ENCODE assay signal across 8 mouse cellular contexts in the genomic region with DNA sequence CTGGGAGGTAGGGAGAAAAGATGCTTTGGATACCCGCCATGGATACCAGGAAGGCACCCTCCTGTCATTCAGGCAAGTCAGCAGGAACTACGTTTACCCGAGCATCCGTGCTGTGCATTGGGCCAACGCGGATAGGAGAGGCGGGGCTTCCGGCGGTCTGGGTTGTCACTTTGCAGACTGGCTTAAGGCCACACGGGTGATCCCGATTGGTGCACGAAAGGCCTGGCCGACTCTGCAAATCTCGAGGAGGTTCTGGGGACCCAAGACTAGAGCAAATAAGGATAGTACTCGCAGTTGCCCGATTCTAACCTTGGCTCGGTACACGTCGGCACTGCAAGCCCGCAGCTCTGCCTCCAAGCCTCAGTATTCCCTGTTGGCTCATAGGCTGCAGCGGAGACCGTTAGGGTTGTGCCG. TPM values are rescaled to one million over a fixed set of nuclear protein-coding genes. Genes with fewer than 3 reads are reported as not detected.
DNase-seq lines count a peak whose midpoint lies in the region; ATAC-seq and TF ChIP-seq lines count a peak whose summit lies in the region.

A gene (plus strand): TSS at position 161 of the 414 bp plus-strand sequence.

- peak; percentile 95 for ATAC-seq in Patski
- ATAC-seq in lung, postnatal 0 days: peak; percentile 94

- peak within 1 kb of the TSS; percentile 75 for H3K9ac ChIP-seq in lung, postnatal 0 days (replicated peaks; ENCODE audit: low read depth)

- peaks cover 22% of the 10 kb centered on the region for H3K36me3 ChIP-seq in hindbrain, embryonic 10.5 days
- peaks cover 17% of the 10 kb centered on the region for H3K36me3 ChIP-seq in lung, postnatal 0 days (ENCODE audit: insufficient read depth, low read length)

- no peaks in the 10 kb centered on the region for H3K27me3 ChIP-seq in Patski
- H3K27me3 ChIP-seq in hindbrain, embryonic 10.5 days (ENCODE audit: insufficient read depth, poor library complexity, severe bottlenecking): no peaks in the 10 kb centered on the region
- no peaks in the 10 kb centered on the region for H3K27me3 ChIP-seq in lung, postnatal 0 days (replicated peaks; ENCODE audit: insufficient read depth, low read length)

- WGBS in hindbrain, embryonic 10.5 days: under 1% methylated on average over 23 of the region's 23 CpGs
- WGBS in lung, postnatal 0 days: 0% methylated on average over 23 of the region's 23 CpGs

- TF ChIP-seq EP300 in lung, postnatal 0 days (IDR thresholded peaks at IDR 0.05): no peak

- DNase-seq in Patski (ENCODE audit: low read depth, low spot score): peak; percentile 47
- peak; percentile 90 to 95 for DNase-seq in cerebellum, postnatal 10 days
- peak; percentile 93 to 94 for DNase-seq in frontal cortex, adult 2 months (ENCODE audit: extremely low spot score in 1 of 2, low spot score in 1 of 2)
- peak; percentile 89 for DNase-seq in hindbrain, embryonic 10.5 days (ENCODE audit: low spot score)
- peak; percentile 85 to 89 for DNase-seq in layer of hippocampus, postnatal 10 days (ENCODE audit: low spot score in 2 of 2)
- peak; percentile 92 for DNase-seq in lung, postnatal 0 days (ENCODE audit: low spot score)
- peak; percentile 72 for DNase-seq in ovary, postnatal 10 days (ENCODE audit: low spot score)
- peak; percentile 81 to 82 for DNase-seq in thymus, postnatal 10 days (ENCODE audit: low spot score in 2 of 2)

- peak within 1 kb of the TSS; percentile 98 for H3K4me2 ChIP-seq in lung, postnatal 0 days (replicated peaks; ENCODE audit: low read depth, low read length)

- peaks cover 31% of the 10 kb centered on the region for H3K4me1 ChIP-seq in hindbrain, embryonic 10.5 days (replicated peaks)
- H3K4me1 ChIP-seq in lung, postnatal 0 days (ENCODE audit: insufficient read depth, low read depth, low read length): peaks cover 8% of the 10 kb centered on the region; the same call in 1 of the 2 replicates

- H3K9me3 ChIP-seq in hindbrain, embryonic 10.5 days: no peaks in the 10 kb centered on the region
- no peaks in the 10 kb centered on the region for H3K9me3 ChIP-seq in lung, postnatal 0 days (ENCODE audit: low read length)

- peak within 1 kb of the TSS; percentile 90 for H3K4me3 ChIP-seq in hindbrain, embryonic 10.5 days
- H3K4me3 ChIP-seq in lung, postnatal 0 days (ENCODE audit: low read depth, low read length): peak within 1 kb of the TSS; percentile 82

- no peak for TF ChIP-seq CTCF in Patski (IDR thresholded peaks at IDR 0.05)
- no peak for TF ChIP-seq CTCF in lung, postnatal 0 days (IDR thresholded peaks at IDR 0.05)

- CTCF ChIA-PET in Patski (lab: Charles Lee): no interaction called here

- H3K27ac ChIP-seq in hindbrain, embryonic 10.5 days: peak within 1 kb of the TSS; percentile 95
- peak within 1 kb of the TSS; percentile 75 for H3K27ac ChIP-seq in lung, postnatal 0 days (ENCODE audit: low read length)

- POLR2A ChIA-PET in Patski (lab: Charles Lee): interaction anchor here (0.6 kb wide), 1 partner anchor 14 kb away, joined by 4 read pairs; no protein-coding TSS in a partner anchor

- in situ Hi-C loops in Patski (cut with MboI; ENCODE audit: low pct_unique_long_range_greater_than_20kb): no loop called here

RNA-seq across cellular contexts. Expression of the gene that starts here (rescaled TPM):
- 7.9 TPM for polyA plus RNA-seq in Patski (2021)
- 5.7 and 6.1 TPM in 2 replicates for polyA plus RNA-seq in frontal cortex, adult 2 months (2012; rRNA removed)
- 11.8 and 12.7 TPM in 2 replicates for polyA plus RNA-seq in hindbrain, embryonic 10.5 days (2016; fragmentation: Nextera tagmentation; extraction: Ambion mirVana)
- 10 to 100 TPM; 14.7 to 15.7 TPM for total RNA-seq in layer of hippocampus, postnatal 10 days (2021)
- 5.5 and 5.7 TPM in 2 replicates for polyA plus RNA-seq in lung, postnatal 0 days (2015; fragmentation: Nextera tagmentation; extraction: Ambion mirVana)

Comparison
In these comparisons a context has a peak if more than half of its experiments do, and no peak if none do; other contexts are left out.
1. Peak in every context shown above with its lines: DNase-seq, ATAC-seq, H3K4me3 ChIP-seq and H3K27ac ChIP-seq.